Mouse (Mus musculus) right cerebral cortex, postnatal 10 days (tissue): ENCODE measurements around the gene Kcnb1.

Source experiments
- DNase-seq, 2 experiments: peaks; one replicate each; pipeline ENCODE4 v3.0.0; 2021; ENCODE audit warnings: low spot score in 2 of 2

The Kcnb1 gene

DNA sequence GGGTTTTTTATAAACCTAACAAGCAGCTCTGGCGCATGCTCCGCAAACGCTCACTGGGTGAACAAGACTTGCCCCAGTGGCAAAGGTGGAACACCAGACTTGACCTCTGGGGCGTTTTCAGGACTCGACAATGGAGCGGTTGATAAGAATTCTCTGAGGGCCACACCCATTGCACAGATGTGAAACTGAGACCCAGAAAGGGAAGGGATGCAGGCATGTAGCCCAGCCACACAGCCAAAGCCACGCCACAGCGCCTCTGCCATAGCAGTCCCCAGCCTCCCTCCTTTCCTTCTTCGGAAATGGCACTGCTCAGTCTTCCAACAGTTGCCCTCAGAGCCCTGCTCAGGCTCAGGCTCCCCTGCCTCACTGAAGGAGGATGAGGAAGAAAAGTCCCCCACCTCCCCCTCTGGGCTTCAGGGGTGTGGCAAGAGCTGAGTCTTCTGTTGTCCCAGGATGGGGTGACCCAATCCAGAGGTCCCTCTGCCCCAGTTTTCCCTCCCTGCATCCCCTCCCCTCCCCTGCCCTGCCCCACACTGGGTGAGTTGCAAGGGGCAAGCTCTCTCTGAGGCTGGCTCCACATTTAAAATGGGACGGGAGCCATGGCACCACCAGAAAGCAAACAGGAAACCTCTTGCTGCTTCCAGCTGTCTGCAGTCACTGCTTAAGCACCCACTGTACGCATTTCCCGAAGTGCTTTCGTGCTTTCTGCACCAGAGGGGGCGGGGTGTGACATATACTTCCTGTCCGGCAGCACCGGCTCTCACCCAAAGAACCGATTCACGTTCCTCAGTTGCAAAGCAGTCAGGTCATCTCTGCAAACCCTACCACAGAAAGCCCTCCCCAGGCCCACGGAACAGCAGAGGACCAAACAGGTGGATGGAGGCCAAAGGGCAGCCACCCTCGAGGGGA, 61.0 kb downstream of the Kcnb1 start:
- peak; percentile 56 to 64 for DNase-seq

DNA sequence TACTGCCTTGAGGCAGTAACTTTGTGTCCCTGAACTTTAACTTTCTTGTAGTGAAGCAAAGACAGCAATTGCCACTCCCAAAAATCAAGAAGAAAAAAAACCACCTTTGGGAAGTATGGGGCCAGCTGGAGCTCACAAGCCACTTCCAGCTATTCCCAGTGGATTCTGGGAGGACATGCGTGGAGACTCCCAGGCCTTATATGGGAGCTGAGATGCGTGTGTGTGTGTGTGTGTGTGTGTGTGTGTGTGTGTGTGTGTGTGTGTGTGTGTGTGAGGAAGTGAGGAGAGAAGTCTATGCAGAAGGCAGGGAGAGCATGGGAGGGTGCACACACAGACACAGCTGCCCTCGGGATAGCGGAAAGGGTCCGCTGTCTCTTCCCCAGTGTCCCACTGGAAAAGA, 62.6 kb downstream of the Kcnb1 start:
- no peak for DNase-seq

DNA sequence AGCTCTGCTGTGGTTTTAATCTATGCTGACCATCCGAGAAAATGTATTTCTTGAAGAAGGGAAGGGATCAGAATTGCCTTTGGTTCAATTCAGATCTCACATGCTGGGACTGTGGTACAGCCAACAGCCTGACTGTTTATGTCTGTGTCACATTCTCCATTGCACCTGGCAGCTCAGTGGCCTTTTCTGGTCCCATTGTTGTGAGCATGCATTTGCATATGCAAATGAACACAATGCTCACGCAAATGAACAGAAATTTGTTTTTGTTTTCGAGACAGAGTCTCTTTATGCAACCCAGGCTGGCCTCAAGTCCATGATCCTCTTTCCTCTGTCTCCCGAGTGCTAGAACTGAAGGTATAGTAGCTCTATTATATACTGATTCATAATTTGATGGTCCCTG, 64.2 kb downstream of the Kcnb1 start:
- DNase-seq, result no peak

DNA sequence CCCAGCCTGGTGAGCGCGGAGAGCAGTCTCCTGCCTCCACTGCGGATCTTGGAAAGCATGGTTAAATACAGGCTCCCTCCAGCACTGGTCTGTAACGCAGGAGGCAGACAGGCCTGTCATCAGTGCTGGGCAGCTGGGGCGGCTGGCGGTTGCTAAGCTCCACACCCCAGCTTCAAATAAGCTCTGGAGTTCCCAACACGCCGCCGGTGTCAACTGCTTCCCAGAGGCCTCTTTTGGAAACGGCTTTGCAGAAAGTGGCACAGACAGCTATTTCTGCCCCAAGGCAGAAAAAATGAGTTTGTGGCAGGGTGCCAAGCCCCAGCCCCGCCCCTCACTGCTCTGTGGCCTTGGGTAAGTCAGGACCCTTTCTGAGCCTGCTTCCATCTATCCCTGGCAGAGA, 66.0 kb downstream of the Kcnb1 start:
- DNase-seq, result peak; percentile 67 to 82

DNA sequence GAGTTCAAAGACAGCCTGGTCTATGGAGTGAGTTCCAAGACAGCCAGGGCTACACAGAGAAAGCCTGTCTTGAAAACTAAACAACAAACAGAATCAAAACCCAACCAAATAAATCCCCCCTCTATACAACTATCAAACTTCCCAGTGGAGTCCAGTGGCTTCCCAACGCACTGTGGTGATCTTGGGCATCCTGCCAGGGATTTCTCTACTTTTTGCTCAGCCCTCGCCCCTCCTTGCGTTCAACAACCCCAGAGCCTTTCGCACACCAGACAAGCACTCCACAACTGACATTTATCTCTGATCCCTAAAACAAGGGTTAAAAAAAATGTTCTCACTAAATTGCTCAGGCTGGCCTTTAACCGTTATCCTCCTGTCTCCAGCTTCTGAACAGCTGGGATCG, 67.2 kb downstream of the Kcnb1 start:
- DNase-seq, result no peak

DNA sequence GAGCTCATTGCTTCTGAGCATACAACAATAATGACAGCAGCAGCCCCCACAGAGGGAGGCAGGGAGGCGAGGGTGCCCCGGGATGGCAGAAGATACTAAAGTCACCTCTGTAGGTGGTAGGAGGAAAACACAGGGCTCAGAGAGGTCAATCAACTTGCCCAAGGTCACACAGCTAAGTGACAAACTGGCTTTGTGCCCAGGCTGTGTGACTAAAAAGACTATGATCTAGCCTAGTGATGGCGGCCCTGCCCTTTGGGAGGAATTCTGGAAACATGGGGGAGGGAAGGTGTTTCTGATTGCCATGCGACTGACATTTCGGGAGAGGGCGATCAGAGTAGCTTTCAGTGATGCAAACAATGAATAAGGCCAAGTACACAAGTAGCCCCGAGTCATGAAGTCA, 68.0 kb downstream of the Kcnb1 start:
- DNase-seq, result no peak

DNA sequence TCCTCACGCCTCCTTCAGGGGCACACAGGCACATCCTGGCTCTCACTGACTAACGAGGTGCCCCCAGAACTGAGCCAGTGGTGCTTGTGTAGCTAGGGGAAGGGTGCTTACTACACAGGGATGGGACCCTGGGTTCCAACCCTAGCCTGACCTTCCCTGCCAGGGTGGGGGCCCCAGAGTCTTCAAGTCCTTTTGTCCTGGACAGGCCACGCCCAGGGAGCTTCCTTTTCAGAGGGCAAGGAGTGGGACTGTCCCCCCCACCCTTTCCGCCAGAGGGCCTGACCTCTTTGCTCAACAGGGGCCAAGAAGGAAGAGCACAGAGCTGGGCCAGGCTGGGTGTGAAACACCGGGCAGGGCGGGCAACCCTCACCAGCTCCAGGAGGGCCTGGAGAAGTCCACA, 68.7 kb downstream of the Kcnb1 start:
- DNase-seq, result peak in 1 of 2 experiments; percentile 23

DNA sequence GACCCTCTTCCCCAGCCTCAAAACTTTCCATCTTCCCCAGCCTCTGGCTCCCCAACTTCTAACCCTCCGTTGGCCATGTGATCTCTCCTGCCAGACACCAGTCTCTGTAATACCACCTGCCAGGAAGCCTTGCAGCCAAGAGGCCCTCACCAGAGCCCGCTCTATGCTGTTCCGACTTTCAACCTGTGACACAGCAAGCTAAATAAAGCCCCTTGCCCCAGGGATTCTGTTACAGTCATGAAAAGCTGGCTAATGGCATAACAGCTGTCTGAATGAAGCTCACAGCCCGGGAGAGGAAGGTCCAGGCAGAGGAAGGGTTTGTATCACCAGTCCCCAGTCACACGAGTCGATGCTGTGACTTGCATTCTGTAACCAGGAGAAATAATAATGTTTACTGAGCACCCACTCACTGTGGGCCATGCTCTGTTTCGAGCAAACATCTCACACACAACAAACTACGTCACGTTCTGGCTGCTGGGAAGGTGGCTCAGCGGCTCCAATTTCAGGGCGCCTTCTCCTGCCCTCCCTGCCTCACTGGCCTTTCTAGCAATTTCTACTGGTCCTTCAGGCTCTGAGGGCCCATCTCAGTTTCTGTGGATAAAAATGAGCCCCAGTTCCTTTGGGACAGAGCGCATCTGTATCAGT, 69.6 kb downstream of the Kcnb1 start:
- DNase-seq, result peak; percentile 21 to 25

DNA sequence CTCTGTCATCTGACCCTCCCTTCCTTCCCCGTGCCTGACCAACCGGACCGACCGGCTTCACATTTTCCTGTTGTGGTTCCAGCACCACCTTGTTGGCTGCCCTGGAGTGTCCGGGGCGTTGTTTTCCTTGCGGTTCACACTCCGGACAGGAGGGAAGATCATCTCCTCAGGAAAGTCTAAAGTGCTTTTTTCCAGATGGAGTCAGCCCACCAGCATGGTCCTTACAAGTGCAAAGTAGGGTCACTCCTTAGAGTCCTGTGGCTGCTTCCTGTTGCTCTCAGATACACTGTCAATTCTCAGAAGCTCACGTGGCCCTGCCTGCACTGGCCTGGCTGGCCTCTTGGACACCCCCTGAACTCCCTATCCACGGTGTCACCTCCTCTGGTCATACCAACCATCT, 71.9 kb downstream of the Kcnb1 start:
- no peak for DNase-seq

DNA sequence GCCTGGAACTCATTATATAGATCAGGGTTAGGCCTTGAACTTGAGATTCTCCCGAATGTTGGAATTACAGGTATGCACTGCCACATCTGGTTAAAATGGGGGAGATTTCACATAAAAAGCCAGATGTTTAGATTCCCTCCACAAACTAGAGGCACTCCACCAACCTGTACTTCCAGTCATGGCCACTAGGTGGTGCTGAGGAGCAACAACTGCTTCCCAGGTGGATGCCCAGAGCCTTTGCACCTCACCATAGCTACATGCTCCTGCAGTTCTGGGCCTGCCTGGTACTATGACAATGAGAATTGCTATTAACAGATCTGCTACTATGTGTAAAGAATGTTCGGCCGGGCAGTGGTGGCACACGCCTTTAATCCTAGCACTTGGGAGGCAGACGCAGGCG, 77.2 kb downstream of the Kcnb1 start:
- peak; percentile 77 to 87 for DNase-seq

DNA sequence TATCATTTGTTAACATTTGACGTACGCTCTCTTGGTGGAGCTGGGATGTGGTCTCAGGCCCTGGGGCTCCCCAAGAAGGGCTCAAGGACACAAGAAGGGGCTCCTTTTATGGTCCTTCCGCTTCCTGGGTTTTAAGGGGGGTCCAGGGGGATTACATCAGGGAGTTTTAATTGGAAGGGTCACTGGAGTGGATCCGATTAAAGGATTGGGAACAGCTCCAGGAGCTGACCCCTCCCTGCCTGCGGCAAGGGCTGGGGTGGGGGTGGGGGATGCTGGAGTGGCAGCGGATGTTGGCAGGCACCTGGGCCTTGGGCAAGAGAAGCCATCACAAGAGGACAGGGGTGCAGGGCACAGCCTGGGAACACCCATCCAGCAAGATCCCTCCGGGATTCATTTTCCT, 77.7 kb downstream of the Kcnb1 start:
- DNase-seq, result no peak

DNA sequence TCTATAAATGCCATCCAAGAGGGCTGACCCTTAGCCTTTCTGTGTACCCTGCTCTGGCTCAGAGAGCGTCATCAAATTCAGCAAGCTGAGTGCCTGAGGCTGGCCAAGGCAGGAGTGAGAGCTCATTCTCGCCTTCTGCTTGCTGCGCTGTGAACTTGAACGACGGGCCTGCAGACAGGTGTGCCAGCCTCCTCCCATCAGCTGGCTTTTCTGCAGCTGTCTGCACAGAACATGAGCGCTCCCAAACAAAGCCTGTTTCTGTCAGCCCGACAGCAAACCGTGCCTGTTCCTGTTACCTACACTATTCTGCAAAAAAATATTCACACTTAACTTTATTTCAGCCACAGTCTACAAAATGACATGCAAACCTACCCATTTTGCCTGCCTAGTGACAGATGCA, 80.4 kb downstream of the Kcnb1 start:
- peak in 1 of 2 experiments; percentile 32 for DNase-seq

DNA sequence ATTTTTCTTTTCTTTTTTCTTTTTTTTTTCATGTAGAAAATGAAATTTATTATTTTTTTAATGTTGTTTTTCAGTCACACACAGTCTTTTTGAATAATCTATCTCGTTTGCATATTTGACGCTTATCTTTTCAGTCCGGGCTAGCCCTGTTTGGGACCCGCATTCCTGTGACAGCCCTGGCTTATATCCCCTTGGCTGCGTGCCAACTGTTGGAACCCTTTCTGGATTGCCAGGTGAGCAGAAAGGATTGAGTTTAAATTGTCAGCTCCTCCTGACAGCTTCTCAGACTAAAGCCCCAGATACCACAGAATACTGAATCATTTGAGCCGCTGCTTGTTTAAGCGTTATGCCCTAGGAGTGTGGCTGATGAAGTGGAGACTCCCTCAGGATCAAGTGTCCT, 86.4 kb downstream of the Kcnb1 start:
- DNase-seq, result peak in 1 of 2 experiments; percentile 33

DNA sequence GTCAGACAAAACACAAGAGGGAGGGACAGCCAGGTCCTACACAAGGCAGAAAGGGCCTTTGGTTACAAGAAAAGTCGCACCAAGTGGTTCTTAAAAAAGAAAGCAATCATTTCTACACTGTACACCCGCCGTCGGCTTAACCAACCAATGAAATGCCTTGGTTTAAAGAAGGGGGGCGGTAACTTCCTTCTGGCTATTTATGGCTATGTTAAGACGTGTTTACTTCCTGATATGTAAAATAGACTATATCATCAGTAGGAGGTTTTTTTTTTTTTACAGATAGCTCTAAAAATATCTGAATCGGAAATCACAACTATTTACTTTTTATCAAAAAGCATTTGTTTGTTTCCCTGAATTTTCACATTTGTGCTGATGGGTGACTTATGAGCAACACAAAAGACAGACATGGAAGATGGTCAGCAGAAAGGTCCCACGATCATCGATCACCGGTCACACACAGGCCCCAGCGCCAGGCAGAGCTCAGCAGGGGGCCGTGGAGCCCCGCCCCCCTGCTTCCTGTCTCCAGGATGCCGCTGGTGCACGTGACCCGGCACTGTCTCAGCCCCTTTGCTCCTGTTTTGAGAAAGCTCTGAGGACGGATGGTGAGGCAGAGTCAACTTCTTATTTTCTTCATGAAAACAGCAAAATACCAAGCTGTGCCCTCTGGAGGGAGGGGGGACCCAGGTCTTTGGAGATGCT, 88.1 kb downstream of the Kcnb1 start:
- DNase-seq, result peak in 1 of 2 experiments; percentile 32

DNA sequence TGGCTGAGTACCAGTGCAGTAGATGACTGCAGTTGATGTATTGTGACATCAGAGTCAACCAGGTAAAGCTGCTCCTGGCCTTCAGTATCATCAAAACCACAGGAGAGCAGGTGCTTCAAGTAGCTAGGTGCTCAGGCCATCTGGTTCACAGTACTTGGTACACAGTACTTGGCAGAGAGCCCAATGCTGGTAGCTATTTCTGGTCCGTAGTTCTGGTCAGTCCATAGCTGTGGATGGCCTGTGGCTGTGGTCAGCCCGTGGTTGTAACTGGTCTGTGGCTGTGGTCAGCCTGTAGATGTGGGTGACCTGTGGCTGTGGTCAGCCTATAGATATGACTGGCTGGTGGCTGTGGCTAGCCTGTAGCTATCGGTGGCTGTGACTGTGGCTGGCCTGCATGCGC, 95.3 kb downstream of the Kcnb1 start:
- no peak for DNase-seq

DNA sequence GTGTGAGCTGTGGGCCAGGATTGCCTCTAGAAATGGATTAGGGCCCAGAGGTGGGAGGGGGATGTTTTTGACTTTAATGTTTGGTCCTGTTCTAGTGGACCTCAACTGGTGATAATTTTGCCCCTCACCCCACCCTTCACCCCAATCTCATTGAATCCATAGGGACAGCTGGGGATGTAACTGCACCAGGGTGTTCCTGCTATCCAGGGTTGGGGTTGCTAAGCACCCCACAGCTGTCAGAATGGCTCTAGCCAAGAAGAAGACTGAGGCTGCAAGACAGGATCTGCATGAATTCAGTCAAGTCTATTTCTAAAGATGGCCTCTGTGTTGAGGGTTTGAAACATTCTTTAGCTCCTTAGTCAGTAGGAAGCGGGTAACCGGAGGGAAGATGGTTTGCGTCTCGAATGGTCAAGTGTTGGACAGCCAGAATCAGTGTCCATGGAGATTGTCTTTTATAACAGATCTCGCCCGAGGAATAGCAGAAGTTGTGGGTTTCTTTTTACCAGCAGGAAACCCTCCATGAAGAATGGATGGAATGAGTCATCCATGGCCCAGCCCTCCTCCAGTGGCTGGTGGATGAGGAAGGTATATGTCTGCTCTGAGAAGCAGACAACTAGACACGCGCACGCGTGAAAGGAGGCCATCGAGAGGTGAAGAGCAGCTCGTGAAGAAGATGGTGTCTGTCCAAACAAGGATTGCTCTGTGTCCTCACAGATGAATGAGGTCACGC, 96.6 kb downstream of the Kcnb1 start:
- DNase-seq, result no peak

DNA sequence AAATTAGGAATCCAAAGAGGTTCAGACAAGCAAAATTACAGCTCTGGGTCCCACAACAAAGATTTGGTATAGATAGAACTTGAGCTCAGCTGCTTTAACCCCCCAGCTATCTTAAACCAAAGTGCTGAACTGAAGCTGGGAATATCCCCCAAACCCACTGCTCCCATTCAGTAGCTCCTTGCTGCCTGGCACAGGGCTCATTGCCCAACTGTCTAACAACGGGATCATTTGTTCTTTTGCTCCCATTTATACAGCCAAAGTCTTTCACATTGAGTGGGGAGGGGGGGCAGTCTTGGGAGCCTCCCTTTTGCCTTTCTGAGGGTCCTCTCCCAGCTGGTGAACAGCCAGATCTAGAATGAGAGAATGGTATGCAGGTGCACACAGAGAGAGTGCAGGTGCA, 99.7 kb downstream of the Kcnb1 start:
- no peak for DNase-seq

DNA sequence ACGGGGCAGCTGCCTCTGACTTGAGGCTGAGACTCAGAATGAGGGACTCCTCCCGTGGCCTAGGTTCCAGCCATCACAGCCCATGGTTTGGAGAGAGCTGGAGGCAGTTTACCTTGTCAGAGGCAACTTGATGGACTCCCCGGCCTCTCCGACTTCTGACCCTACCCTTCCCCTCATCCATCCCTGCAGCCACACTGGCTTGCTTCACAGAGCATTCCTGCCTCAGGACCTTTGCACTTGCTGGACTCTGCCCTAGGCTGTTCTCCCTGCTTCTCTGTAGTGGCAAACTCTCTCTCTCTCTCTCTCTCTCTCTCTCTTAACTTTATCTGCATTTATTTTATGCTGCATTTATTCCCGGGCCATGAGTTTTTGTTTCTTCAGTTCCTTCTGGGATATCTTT, 103.1 kb downstream of the Kcnb1 start:
- DNase-seq, result no peak

DNA sequence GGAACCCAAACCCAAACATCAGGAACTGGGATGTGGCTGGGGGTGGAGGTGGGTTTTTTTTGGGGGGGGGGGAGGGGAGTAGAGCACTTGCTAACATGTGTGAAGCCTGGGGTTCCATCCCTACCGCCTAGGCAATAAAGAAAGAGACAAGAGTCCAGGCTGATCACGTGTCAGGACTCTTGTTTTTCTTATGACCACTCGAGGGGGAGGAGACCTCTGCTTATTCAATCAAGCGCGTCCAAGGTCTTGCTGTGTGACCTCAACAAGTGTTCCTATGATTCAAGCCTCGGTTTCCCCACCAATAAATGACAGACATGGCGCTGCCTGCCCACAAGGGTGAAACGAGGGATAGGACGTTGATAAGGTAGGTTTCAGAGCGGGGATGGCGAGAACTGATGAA, 103.9 kb downstream of the Kcnb1 start:
- no peak for DNase-seq

DNA sequence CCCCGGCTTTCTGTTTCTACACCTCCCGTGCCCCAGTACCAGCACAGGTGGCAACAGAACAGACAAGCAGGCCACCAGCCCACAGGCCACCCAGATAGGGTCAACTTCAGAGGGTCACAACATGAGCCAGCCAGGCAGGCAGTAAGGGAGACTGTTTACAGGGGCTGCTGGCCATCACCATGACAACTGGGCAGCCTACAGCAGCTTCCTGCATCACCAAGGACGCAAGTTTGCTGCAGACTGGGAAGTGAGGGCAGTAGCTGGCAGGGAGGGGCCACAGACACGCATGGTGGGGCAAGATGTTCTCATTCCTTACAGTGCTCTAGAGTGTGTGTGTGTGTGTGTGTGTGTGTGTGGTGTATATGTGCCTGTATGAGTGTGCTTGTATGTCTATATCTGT, 108.3 kb downstream of the Kcnb1 start:
- peak; percentile 58 to 77 for DNase-seq

DNA sequence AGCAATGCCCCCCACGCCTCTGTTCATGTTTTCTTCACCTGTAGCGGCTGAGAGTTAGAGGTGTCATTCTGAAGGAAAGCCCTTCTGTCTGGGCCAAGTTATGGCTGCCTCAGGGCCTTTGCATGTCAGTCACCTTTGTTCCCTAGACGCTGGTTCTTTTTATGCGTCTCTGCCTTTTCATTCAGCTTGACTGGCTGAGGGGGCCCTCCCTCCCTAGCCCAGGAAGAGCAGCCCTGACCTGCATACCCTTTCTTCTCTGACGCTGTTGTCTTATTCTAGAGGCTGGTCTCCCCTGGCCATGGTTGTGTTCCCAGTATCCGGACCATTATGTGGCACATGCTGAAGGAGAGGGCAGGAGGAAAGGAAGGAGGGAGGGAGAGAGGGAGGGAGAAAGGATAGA, 108.8 kb downstream of the Kcnb1 start:
- no peak for DNase-seq

DNA sequence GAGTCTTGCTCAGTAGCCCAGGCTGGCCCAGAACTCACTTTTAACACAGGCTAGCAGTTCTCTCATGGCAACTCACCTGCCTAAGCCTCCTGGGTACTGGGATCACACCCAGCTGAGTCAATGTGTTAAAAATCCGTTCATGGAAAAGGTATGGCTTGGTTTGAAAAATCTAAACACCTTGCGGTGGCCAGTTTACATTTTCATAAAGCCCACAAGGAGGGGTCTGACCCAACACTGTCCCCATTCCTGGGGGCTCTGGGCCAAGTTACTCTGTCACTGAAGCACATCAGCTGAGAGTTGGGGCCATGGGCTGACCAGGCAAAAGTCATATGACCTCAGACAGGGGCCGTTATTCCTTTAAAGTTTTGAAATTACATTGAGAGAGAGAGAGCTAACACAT, 109.6 kb downstream of the Kcnb1 start:
- DNase-seq, result no peak
